Mouse (Mus musculus) midbrain, embryonic 15.5 days (tissue): Measurements from ENCODE around the gene Wdcp. TPM values are rescaled to one million over a fixed set of nuclear protein-coding genes. Genes with fewer than 3 reads are reported as not detected.
"Not testable (repeated sequence)": the region's sequence is repeated elsewhere in the genome, so short reads cannot be mapped to it uniquely, and the experiment has no call there.

Experiments used
- ATAC-seq: fragments of 200-750 bp; cut with Nextera tagmentation; replicated peaks from 2 replicates; pipeline ENCODE4 v1.8.0; 2017; ENCODE audit warnings: moderate TSS enrichment
- H3K27ac ChIP-seq: fragments of 300-500 bp; sonication (generic); 2 replicates; pipeline ENCODE4 v1.5.1; 2015; ENCODE audit warnings: mild to moderate bottlenecking, inconsistent platforms
- H3K27me3 ChIP-seq: fragments of 300-500 bp; sonication (generic); replicated peaks from 2 replicates; pipeline ENCODE4 v1.6.1; 2015; ENCODE audit warnings: inconsistent platforms
- H3K36me3 ChIP-seq: fragments of 300-500 bp; sonication (generic); replicated peaks from 2 replicates; pipeline ENCODE4 v1.6.1; 2015; ENCODE audit warnings: inconsistent platforms
- H3K4me1 ChIP-seq: fragments of 300-500 bp; sonication (generic); 2 replicates; pipeline ENCODE4 v1.6.1; 2015; ENCODE audit warnings: inconsistent platforms
- H3K4me2 ChIP-seq: fragments of 300-500 bp; sonication (generic); 2 replicates; pipeline ENCODE4 v1.6.1; 2015; ENCODE audit warnings: inconsistent platforms, mild to moderate bottlenecking, moderate library complexity
- H3K4me3 ChIP-seq: fragments of 300-500 bp; sonication (generic); 2 replicates; pipeline ENCODE4 v1.5.1; 2015; ENCODE audit warnings: mild to moderate bottlenecking, inconsistent platforms
- H3K9ac ChIP-seq: fragments of 300-500 bp; sonication (generic); 2 replicates; pipeline ENCODE4 v1.6.1; 2015; ENCODE audit warnings: mild to moderate bottlenecking, inconsistent platforms
- H3K9me3 ChIP-seq: fragments of 300-500 bp; sonication (generic); 2 replicates; pipeline ENCODE4 v1.6.1; 2016; ENCODE audit warnings: inconsistent platforms
- WGBS: fragments of 180-500 bp; shearing (Covaris S2); methylation state at CpG from one replicate; pipeline ENCODE4 v1.1.7; 2015; ENCODE audit warnings: mixed read lengths; 5-methylcytosine and 5-hydroxymethylcytosine counted together
- polyA plus RNA-seq: library from polyadenylated mRNA; unstranded; fragments of >200 nt; fragmentation: Nextera tagmentation; extraction: Ambion mirVana; gene quantifications from 2 replicates; pipeline ENCODE4 v1.2.1, GENCODE M21; 2015

Wdcp gene
- polyA plus RNA-seq, 1 experiment from 2014 or later = 13.8 TPM

DNA sequence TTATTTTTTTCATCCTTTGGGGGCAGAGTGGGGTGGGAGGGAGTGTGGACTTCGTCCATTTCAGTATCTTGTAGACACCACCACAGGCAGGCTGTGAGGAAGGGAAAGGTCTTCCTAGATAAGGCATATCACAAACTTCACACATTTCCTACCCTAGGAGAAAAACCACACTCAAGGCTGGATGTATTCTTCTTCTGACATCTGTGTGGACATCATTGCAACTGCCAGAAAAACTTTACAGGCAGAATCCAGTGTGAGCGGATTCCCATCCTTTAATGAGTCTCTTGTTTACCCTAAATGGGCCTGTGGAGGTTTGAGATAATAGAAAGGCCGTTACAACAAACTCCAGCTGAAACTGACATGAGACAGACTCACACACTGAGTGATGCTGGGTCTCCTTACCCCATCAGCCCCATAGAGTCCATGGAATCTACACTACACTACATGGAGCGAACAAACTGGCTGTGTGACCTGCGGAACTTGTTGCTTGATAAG is 29.9 kb downstream of the Wdcp start:
- Histone ChIP-seq H3K4me2 (no peak overlapping the region), H3K9me3 (no peaks in the 10 kb centered on the region), H3K4me1 (peaks cover 8% of the 10 kb centered on the region), H3K27ac (no peak overlapping the region), H3K27me3 (no peaks in the 10 kb centered on the region), H3K36me3 (no peaks in the 10 kb centered on the region), H3K9ac (no peak overlapping the region), H3K4me3 (no peak overlapping the region)
- no peak for ATAC-seq
- WGBS = 88% methylated on average over 5 of the region's 5 CpGs

GRCm38 (mm10) chr12:4873531-4873930 is 30.4 kb downstream of the Wdcp start:
- Histone ChIP-seq H3K9ac (no peak overlapping the region; the same call in 1 of the 2 replicates), H3K4me2 (peak overlapping the region; percentile 78), H3K4me3 (peak overlapping the region; percentile 43; the same call in 1 of the 2 replicates), H3K27me3 (no peaks in the 10 kb centered on the region), H3K9me3 (no peaks in the 10 kb centered on the region), H3K36me3 (no peaks in the 10 kb centered on the region), H3K27ac (no peak overlapping the region), H3K4me1 (peaks cover 8% of the 10 kb centered on the region)
- ATAC-seq = peak; percentile 9; the same call in 1 of the 2 replicates
- 83% methylated on average over 6 of the region's 6 CpGs for WGBS

DNA sequence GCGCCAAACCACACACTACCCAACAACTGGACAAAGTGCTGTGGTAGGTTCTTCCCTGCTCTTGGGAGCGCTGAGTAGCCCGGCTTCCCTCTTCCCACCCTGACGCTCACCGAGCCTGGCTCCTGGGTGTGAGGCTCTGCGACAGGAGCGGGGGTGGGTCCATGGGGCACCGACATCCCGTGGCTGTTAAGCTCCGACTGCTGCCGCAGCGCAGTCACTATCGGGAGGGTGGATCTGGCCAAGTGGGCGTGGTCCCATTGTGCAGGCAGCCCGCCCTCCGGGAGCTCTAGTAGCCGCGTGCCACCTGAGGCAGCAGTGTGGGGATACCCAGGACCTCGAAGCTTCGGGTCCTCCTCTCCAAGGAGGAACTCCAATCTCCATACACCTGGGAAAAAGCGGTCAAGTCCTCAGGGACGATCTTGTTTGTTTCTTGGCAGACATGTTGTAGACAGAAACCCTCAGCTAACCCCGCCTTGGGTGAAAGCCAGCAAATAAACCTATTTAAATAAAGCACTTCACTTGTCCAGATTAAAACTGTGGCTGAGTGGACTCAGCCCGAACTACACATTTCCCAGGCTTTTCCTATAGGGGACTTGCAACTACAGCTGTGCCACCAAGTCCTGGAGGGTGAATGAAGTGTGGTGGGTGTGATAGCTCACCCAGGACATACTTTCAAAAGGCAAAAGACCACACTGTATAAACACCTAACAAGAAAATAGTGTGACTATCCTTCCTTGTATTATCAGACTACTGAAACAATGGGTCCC is 31.2 kb downstream of the Wdcp start, which contains the start of gene Mfsd2b:
TSS of gene Mfsd2b (minus strand) at position 199 of the 767 bp plus-strand sequence.
- WGBS = 4% methylated on average over 24 of the region's 24 CpGs
- H3K27me3 ChIP-seq = no peaks in the 10 kb centered on the region
- H3K9ac ChIP-seq = peak within 1 kb of the TSS; percentile 30
- H3K4me1 ChIP-seq = peaks cover 8% of the 10 kb centered on the region
- H3K27ac ChIP-seq = no peak within 1 kb of the TSS
- peak within 1 kb of the TSS; percentile 43 for H3K4me3 ChIP-seq
- H3K4me2 ChIP-seq = peak within 1 kb of the TSS; percentile 78
- H3K36me3 ChIP-seq = no peaks in the 10 kb centered on the region
- ATAC-seq = peak; percentile 86
- H3K9me3 ChIP-seq = no peaks in the 10 kb centered on the region

- no peak overlapping the region for H3K9ac ChIP-seq
- 82% methylated on average over 8 of the region's 8 CpGs for WGBS
- no peak overlapping the region for H3K4me2 ChIP-seq
- H3K27ac ChIP-seq = no peak overlapping the region
- no peaks in the 10 kb centered on the region for H3K36me3 ChIP-seq
- H3K4me1 ChIP-seq = peaks cover 8% of the 10 kb centered on the region
- no peak overlapping the region for H3K4me3 ChIP-seq
- ATAC-seq = no peak
- H3K27me3 ChIP-seq = no peaks in the 10 kb centered on the region
- H3K9me3 ChIP-seq = no peaks in the 10 kb centered on the region
Observed at GRCm38 (mm10) chr12:4875623-4876022, 32.5 kb downstream of the Wdcp start.

DNA sequence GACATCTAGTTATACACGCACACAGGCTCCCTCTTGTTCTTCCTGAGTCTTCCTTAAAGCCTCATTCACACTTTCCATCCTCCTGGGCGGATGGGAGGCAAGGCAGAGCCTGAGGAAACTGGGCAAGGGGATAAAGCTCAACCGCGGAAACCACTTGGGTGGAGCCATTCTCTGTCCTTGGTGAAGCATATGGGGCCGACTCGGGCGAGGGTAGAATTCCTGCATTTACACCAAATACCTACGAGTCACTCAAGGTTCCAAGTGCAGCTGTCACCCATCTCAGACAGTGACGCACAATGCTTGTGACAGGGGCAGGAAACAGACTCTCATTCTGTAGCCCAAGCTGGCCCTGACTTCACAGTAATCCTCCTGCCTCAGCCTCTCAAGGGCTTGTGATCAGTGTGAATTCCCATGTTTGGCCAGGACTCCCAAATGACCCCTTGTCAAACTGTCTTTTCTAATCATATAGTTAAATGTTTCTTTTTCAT is 35.2 kb downstream of the Wdcp start:
- H3K4me1 ChIP-seq = peaks cover 8% of the 10 kb centered on the region
- no peak for ATAC-seq
- WGBS = 85% methylated on average over 9 of the region's 9 CpGs

DNA sequence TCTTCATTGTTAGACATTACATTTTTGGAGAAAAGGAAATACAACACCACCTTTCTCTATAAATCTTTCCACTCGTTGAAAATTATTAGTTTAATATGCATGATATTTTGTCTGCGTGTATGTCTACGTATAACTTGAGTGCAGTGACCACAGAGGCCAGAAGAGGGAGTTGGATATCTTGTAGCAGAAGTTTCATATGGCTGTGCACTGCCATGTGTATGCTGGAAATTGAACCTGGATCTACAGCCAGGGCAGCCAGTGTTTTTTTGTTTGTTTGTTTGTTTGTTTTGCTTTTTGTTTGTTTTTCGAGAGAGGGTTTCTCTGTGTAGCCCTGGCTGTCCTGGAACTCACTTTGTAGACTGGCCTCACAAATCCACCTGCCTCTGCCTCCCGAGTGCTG is 35.9 kb downstream of the Wdcp start:
- Histone ChIP-seq H3K4me1 (peaks cover 5% of the 10 kb centered on the region), H3K36me3 (0 out of 2 replicates have a peak, but pooled peaks cover 13% of the 10 kb centered on the region), H3K4me2 (no peak overlapping the region), H3K9ac (no peak overlapping the region), H3K27ac (no peak overlapping the region), H3K9me3 (no peaks in the 10 kb centered on the region), H3K27me3 (no peaks in the 10 kb centered on the region), H3K4me3 (no peak overlapping the region)
- ATAC-seq = no peak
- WGBS = 95% methylated on average over 5 of the region's 5 CpGs

More for the DNA sequence above, 35.2 kb downstream of the Wdcp start:
- H3K4me3 ChIP-seq = no peak overlapping the region
- no peaks in the 10 kb centered on the region for H3K27me3 ChIP-seq
- no peak overlapping the region for H3K9ac ChIP-seq
- no peak overlapping the region for H3K4me2 ChIP-seq
- H3K27ac ChIP-seq = no peak overlapping the region
- 0 out of 2 replicates have a peak, but pooled peaks cover 12% of the 10 kb centered on the region for H3K36me3 ChIP-seq
- no peaks in the 10 kb centered on the region for H3K9me3 ChIP-seq

DNA sequence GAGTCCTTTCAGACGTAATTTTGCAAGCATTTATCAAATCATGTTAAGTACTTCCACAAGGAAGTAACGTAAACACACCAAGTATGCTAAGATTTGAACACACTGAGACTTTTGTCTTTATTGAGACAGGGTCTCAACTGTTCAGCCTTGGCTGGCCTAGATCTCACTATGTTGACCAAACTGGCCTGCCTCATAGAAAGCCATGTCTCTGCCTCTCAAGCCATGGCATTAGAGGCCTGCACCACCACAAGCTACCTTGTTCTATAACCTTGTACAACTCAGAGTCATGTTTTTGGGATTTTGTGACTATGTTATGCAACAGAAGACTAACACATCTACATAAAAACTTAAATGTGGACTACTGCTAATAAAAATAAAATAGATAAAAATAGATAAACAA is 39.0 kb downstream of the Wdcp start:
- H3K36me3 ChIP-seq = 0 out of 2 replicates have a peak, but pooled peaks cover 16% of the 10 kb centered on the region
- no peak overlapping the region for H3K4me2 ChIP-seq
- no peak overlapping the region for H3K9ac ChIP-seq
- H3K4me1 ChIP-seq = no peaks in the 10 kb centered on the region
- H3K4me3 ChIP-seq = no peak overlapping the region
- no peak overlapping the region for H3K27ac ChIP-seq
- H3K27me3 ChIP-seq = no peaks in the 10 kb centered on the region
- ATAC-seq = no peak
- WGBS = 92% methylated on average over 2 of the region's 2 CpGs
- no peaks in the 10 kb centered on the region for H3K9me3 ChIP-seq

DNA sequence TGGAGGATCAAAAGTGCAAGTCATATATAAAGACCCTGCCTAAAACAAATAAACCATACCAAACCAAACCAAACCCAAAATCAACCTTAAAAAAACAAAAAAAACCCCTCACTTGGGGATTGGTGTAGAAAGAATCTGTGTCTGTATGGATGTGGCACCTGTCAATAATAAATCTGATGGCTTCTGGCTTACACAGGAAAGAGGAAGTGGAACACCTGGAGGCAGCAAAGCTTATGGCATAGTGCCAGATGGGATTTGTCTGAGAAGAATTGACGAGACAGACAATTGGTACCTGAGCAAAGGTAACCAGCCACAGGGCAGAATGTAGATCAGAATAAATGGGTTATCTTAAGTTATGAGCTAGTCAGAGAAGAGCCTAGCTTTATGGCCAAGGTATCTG is 42.0 kb downstream of the Wdcp start:
- 0 out of 2 replicates have a peak, but pooled peaks cover 16% of the 10 kb centered on the region for H3K36me3 ChIP-seq
- no peak overlapping the region for H3K4me2 ChIP-seq
- H3K9ac ChIP-seq = no peak overlapping the region
- no peaks in the 10 kb centered on the region for H3K27me3 ChIP-seq
- no peak overlapping the region for H3K27ac ChIP-seq
- ATAC-seq = no peak
- no peaks in the 10 kb centered on the region for H3K9me3 ChIP-seq
- H3K4me3 ChIP-seq = no peak overlapping the region
- WGBS = 70% methylated on average over 1 of the region's 1 CpGs
- no peaks in the 10 kb centered on the region for H3K4me1 ChIP-seq

GRCm38 (mm10) chr12:4886581-4886980 is 43.5 kb downstream of the Wdcp start:
- not testable (repeated sequence) for H3K4me2 ChIP-seq, H3K9me3 ChIP-seq, ATAC-seq, H3K4me1 ChIP-seq, H3K27ac ChIP-seq, H3K4me3 ChIP-seq, H3K27me3 ChIP-seq, H3K9ac ChIP-seq
- whole genome bisulfite sequencing = 96% methylated on average over 4 of the region's 4 CpGs
- 0 out of 2 replicates have a peak, but pooled peaks cover 12% of the 10 kb centered on the region for H3K36me3 ChIP-seq

DNA sequence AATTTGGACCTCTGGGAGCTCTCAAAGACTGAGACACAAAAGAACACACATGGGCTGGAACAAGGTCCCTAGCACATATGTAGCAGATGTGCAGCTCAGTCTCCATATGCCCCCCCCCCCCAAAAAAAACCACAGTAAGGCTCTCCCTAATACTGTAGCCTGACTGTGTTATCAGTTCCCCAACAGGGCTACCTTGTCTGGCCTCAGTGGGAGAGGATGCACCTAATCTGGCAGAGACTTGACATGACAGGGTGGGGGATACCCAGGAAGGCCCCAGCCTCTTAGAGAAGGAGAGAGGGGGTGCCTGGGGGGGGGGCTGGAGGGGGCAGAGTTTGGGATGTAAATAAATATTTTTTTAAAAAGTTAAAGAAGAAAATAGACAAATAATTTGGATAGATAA is 45.6 kb downstream of the Wdcp start:
- H3K9me3 ChIP-seq = no peaks in the 10 kb centered on the region
- no peak for ATAC-seq

DNA sequence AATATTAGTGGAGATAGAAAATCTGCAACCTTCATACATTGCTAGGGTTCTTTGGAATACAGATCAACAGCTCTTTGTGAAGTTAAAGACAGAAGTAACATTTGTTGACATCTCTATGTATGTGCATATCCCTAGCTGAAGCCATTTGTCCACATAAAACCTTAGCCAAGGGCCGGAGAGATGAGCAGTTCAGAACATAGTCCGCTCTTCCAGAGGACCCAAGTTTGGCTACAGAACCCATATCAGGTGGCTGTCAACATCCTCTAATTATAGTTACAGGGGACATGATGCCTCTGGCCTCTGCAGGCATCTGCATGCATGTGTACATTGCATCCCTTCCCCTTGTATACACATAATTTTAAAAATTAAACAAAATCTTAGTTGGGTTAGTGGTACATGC is 46.1 kb downstream of the Wdcp start:
- Histone ChIP-seq H3K36me3 (0 out of 2 replicates have a peak, but pooled peaks cover under 1% of the 10 kb centered on the region), H3K4me1 (no peaks in the 10 kb centered on the region), H3K9me3 (no peaks in the 10 kb centered on the region), H3K4me2 (no peak overlapping the region), H3K27ac (no peak overlapping the region), H3K4me3 (no peak overlapping the region), H3K27me3 (no peaks in the 10 kb centered on the region), H3K9ac (no peak overlapping the region)
- ATAC-seq = no peak
- 97% methylated on average over 2 of the region's 2 CpGs for WGBS

More for the DNA sequence above, 45.6 kb downstream of the Wdcp start:
- 0 out of 2 replicates have a peak, but pooled peaks cover 4% of the 10 kb centered on the region for H3K36me3 ChIP-seq
- no peaks in the 10 kb centered on the region for H3K27me3 ChIP-seq
- H3K4me1 ChIP-seq = no peaks in the 10 kb centered on the region
- no peak overlapping the region for H3K4me3 ChIP-seq
- no peak overlapping the region for H3K27ac ChIP-seq
- no peak overlapping the region for H3K9ac ChIP-seq
- H3K4me2 ChIP-seq = no peak overlapping the region

DNA sequence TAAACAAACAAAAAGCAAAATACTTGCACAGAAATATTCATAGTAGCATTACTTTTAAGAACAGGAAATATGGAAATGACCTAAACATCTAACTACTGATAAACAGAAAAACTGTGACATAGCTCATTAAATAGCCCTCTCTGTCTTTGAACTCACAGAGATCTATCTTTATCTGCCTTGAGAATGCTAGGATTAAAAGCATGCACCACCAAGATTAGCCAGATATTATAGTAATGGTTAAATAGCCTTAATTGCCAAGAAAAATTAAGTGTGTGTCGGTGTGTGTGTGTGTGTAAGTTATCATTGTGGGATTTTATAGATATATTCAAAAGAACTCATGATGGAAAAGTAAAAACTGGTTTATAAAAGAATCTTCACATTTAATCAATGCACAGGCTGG is 46.8 kb downstream of the Wdcp start:
- H3K36me3 ChIP-seq = no peaks in the 10 kb centered on the region
- WGBS = 98% methylated on average over 1 of the region's 1 CpGs
- no peak for ATAC-seq
- no peaks in the 10 kb centered on the region for H3K9me3 ChIP-seq
- no peak overlapping the region for H3K4me3 ChIP-seq
- no peak overlapping the region for H3K9ac ChIP-seq
- no peaks in the 10 kb centered on the region for H3K4me1 ChIP-seq
- H3K4me2 ChIP-seq = no peak overlapping the region
- no peak overlapping the region for H3K27ac ChIP-seq
- no peaks in the 10 kb centered on the region for H3K27me3 ChIP-seq
